Mouse (Mus musculus): ENCODE results near the gene Hoxd13. TPM values are rescaled to one million over a fixed set of nuclear protein-coding genes. Genes with fewer than 3 reads are reported as not detected.
A peak's percentile ranks its signal among the peaks of the same experiment; 100 is the strongest.

Hoxd13 gene
- total RNA-seq (2021): not detected
- long read RNA-seq, experiment 1: 0 reads
- long read RNA-seq, experiment 2: 0 reads

GRCm38 (mm10) chr2:74667842-74668357 is at the start of gene Hoxd13:
Gene Hoxd13 (plus strand): TSS chr2:74668310.
- no peak for DNase-seq (ENCODE audit: low spot score in 2 of 2)

GRCm38 (mm10) chr2:74619676-74620246 is 48.3 kb upstream of the Hoxd13 start:
- no peak for DNase-seq (ENCODE audit: low spot score in 2 of 2)

- no peak for DNase-seq (ENCODE audit: low spot score in 2 of 2)
These were observed 47.7 kb upstream of the Hoxd13 start for GRCm38 (mm10) chr2:74620368-74620767.

- DNase-seq (ENCODE audit: low spot score in 2 of 2): no peak
These were observed 32.7 kb upstream of the Hoxd13 start for GRCm38 (mm10) chr2:74635412-74635811.

GRCm38 (mm10) chr2:74642431-74642830 is 25.7 kb upstream of the Hoxd13 start:
- DNase-seq (ENCODE audit: low spot score in 2 of 2): no peak

- no peak for DNase-seq (ENCODE audit: low spot score in 2 of 2)
These were observed 22.5 kb upstream of the Hoxd13 start for GRCm38 (mm10) chr2:74645631-74646030.

GRCm38 (mm10) chr2:74647082-74647864 is 20.8 kb upstream of the Hoxd13 start:
- DNase-seq (ENCODE audit: low spot score in 2 of 2): peak in 1 of 2 experiments; percentile 6

GRCm38 (mm10) chr2:74652996-74653340 is 15.1 kb upstream of the Hoxd13 start:
- DNase-seq (ENCODE audit: low spot score in 2 of 2): no peak

- no peak for DNase-seq (ENCODE audit: low spot score in 2 of 2)
These were observed 14.2 kb upstream of the Hoxd13 start for GRCm38 (mm10) chr2:74653781-74654535.

- no peak for DNase-seq (ENCODE audit: low spot score in 2 of 2)
These were observed 13.2 kb upstream of the Hoxd13 start for GRCm38 (mm10) chr2:74654743-74655419.

- peak; percentile 50 to 57 for DNase-seq (ENCODE audit: low spot score in 2 of 2)
These were observed 12.7 kb upstream of the Hoxd13 start for GRCm38 (mm10) chr2:74655420-74655781.

- DNase-seq (ENCODE audit: low spot score in 2 of 2): peak in 1 of 2 experiments; percentile 38
These were observed 12.1 kb upstream of the Hoxd13 start for GRCm38 (mm10) chr2:74655821-74656631.

- no peak for DNase-seq (ENCODE audit: low spot score in 2 of 2)
These were observed 11.5 kb upstream of the Hoxd13 start for GRCm38 (mm10) chr2:74656632-74657021.

- no peak for DNase-seq (ENCODE audit: low spot score in 2 of 2)
These were observed 10.7 kb upstream of the Hoxd13 start for GRCm38 (mm10) chr2:74657251-74658023.

GRCm38 (mm10) chr2:74658024-74658666 is 10.0 kb upstream of the Hoxd13 start:
- DNase-seq (ENCODE audit: low spot score in 2 of 2): no peak

GRCm38 (mm10) chr2:74658667-74659371 is 9.3 kb upstream of the Hoxd13 start:
- no peak for DNase-seq (ENCODE audit: low spot score in 2 of 2)

GRCm38 (mm10) chr2:74659507-74660005 is 8.6 kb upstream of the Hoxd13 start, which contains the start of gene Evx2:
Gene Evx2 (minus strand): TSS chr2:74659557.
- no peak for DNase-seq (ENCODE audit: low spot score in 2 of 2)
